Mouse (Mus musculus) liver, adult 2 months (tissue): Measurements from ENCODE around the gene Rabac1.

Experiments
- CTCF ChIP-seq: fragments of 200-500 bp; IDR thresholded peaks from 2 replicates; pipeline ENCODE4 v1.5.1; 2011; ENCODE audit warnings: low read depth, low read length, control low read depth
- POLR2A ChIP-seq: fragments of 200-500 bp; IDR thresholded peaks from 2 replicates; pipeline ENCODE4 v1.6.1; 2011; ENCODE audit warnings: low read length, control low read depth; ENCODE audit not compliant: insufficient read depth; ENCODE audit errors: extremely low read depth

DNA sequence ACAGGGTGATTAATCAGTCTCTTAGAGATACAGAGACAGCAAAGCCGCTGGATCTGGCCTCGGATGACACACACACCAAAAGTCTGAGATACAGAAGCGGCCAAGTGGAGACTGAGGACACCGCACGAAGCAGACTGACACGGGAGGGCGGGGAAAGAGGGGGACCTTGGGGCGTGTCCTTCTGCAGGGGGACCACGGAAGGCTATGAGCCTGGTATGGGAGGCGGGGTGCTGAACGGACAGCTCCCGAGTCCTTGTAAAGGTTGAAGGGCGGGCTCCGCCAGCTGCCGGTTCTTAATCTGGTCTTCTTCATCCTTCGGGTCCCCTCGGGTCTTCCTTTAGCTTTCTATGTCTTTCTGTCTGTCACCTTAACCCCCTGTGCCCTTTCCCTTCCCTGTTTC is 36.1 kb upstream of the Rabac1 start:
- TF ChIP-seq POLR2A = no peak
- no peak for TF ChIP-seq CTCF
